Mouse (Mus musculus) megakaryocyte, embryonic 14.5 days (primary cell): ENCODE data around the gene Ipmk.

ENCODE experiments used
- FLI1 ChIP-seq: IDR thresholded peaks from 2 replicates; pipeline ENCODE4 v1.6.1; 2012; ENCODE audit warnings: low read length, inconsistent platforms, mixed read lengths
- GATA1 ChIP-seq: IDR thresholded peaks from 3 replicates; pipeline ENCODE4 v1.6.1; 2012; ENCODE audit warnings: mixed read lengths, low read length, inconsistent platforms, borderline replicate concordance

GRCm38 (mm10) chr10:71341290-71341689 is 6.3 kb upstream of the Ipmk start:
- TF ChIP-seq GATA1: no peak
- no peak for TF ChIP-seq FLI1
